Mouse (Mus musculus): ENCODE data around the gene Tmtc2. TPM values are rescaled to one million over a fixed set of nuclear protein-coding genes. Genes with fewer than 3 reads are reported as not detected.

Gene Tmtc2
- polyA plus RNA-seq, 1 experiment from 2014 or later = 1.3 TPM

GRCm38 (mm10) chr10:105495248-105495647 lies 79.0 kb downstream of the Tmtc2 start:
- no peaks in the 10 kb centered on the region for H3K36me3 ChIP-seq (replicated peaks; ENCODE audit: insufficient read depth, low read length)
- no peak for TF ChIP-seq EP300 (IDR thresholded peaks at IDR 0.05; ENCODE audit: low read depth)
- TF ChIP-seq CTCF (IDR thresholded peaks at IDR 0.05; ENCODE audit: low read depth) = no peak
- ATAC-seq (no peak), DNase-seq (no peak)
- H3K9ac ChIP-seq (replicated peaks) = no peak overlapping the region
- no peak overlapping the region for H3K4me3 ChIP-seq (ENCODE audit: low read depth, low read length)
- no peak overlapping the region for H3K27ac ChIP-seq (ENCODE audit: low read depth)
- WGBS (ENCODE audit: insufficient replicate concordance) = 85% methylated on average over 6 of the region's 6 CpGs
- no peaks in the 10 kb centered on the region; the same call in 1 of the 2 replicates for H3K4me1 ChIP-seq (ENCODE audit: insufficient read depth)
- no peaks in the 10 kb centered on the region for H3K27me3 ChIP-seq (ENCODE audit: insufficient read depth, low read length)
- H3K9me3 ChIP-seq (ENCODE audit: low read length) = no peaks in the 10 kb centered on the region
- H3K4me2 ChIP-seq (ENCODE audit: low read depth, low read length) = no peak overlapping the region

- TF ChIP-seq CTCF (IDR thresholded peaks at IDR 0.05; ENCODE audit: low read depth) = no peak
- TF ChIP-seq EP300 (IDR thresholded peaks at IDR 0.05; ENCODE audit: low read depth) = no peak
- DNase-seq = no peak
Measured at GRCm38 (mm10) chr10:105492485-105492884, 81.8 kb downstream of the Tmtc2 start.

GRCm38 (mm10) chr10:105490748-105491147 lies 83.5 kb downstream of the Tmtc2 start:
- WGBS (ENCODE audit: insufficient replicate concordance) = 49% methylated on average over 4 of the region's 4 CpGs
- Histone ChIP-seq H3K9ac (replicated peaks) (no peak overlapping the region), H3K4me2 (ENCODE audit: low read depth, low read length) (no peak overlapping the region), H3K27ac (ENCODE audit: low read depth) (no peak overlapping the region), H3K4me3 (ENCODE audit: low read depth, low read length) (no peak overlapping the region), H3K36me3 (replicated peaks; ENCODE audit: insufficient read depth, low read length) (no peaks in the 10 kb centered on the region), H3K4me1 (ENCODE audit: insufficient read depth) (no peaks in the 10 kb centered on the region; the same call in 1 of the 2 replicates), H3K9me3 (ENCODE audit: low read length) (no peaks in the 10 kb centered on the region), H3K27me3 (ENCODE audit: insufficient read depth, low read length) (no peaks in the 10 kb centered on the region)
- TF ChIP-seq CTCF (IDR thresholded peaks at IDR 0.05; ENCODE audit: low read depth) (no peak), EP300 (IDR thresholded peaks at IDR 0.05; ENCODE audit: low read depth) (no peak)
- DNase-seq = no peak
- no peak for ATAC-seq

More at GRCm38 (mm10) chr10:105492485-105492884, 81.8 kb downstream of the Tmtc2 start:
- no peak overlapping the region for H3K27ac ChIP-seq (ENCODE audit: low read depth)
- H3K4me3 ChIP-seq (ENCODE audit: low read depth, low read length) = no peak overlapping the region
- H3K27me3 ChIP-seq (ENCODE audit: insufficient read depth, low read length) = no peaks in the 10 kb centered on the region
- no peaks in the 10 kb centered on the region for H3K36me3 ChIP-seq (replicated peaks; ENCODE audit: insufficient read depth, low read length)
- H3K9me3 ChIP-seq (ENCODE audit: low read length) = no peaks in the 10 kb centered on the region
- peak; percentile 56; the same call in 1 of the 2 replicates for ATAC-seq
- H3K4me1 ChIP-seq (ENCODE audit: insufficient read depth) = no peaks in the 10 kb centered on the region; the same call in 1 of the 2 replicates
- WGBS (ENCODE audit: insufficient replicate concordance) = 56% methylated on average over 4 of the region's 4 CpGs
- H3K9ac ChIP-seq (replicated peaks) = no peak overlapping the region
- H3K4me2 ChIP-seq (ENCODE audit: low read depth, low read length) = no peak overlapping the region

- TF ChIP-seq CTCF (IDR thresholded peaks at IDR 0.05; ENCODE audit: low read depth) (no peak), EP300 (IDR thresholded peaks at IDR 0.05; ENCODE audit: low read depth) (no peak)
- Histone ChIP-seq H3K4me2 (ENCODE audit: low read depth, low read length) (no peak overlapping the region), H3K9ac (replicated peaks) (no peak overlapping the region), H3K9me3 (ENCODE audit: low read length) (no peaks in the 10 kb centered on the region), H3K4me3 (ENCODE audit: low read depth, low read length) (no peak overlapping the region), H3K4me1 (ENCODE audit: insufficient read depth) (no peaks in the 10 kb centered on the region; the same call in 1 of the 2 replicates), H3K27me3 (ENCODE audit: insufficient read depth, low read length) (no peaks in the 10 kb centered on the region), H3K27ac (ENCODE audit: low read depth) (no peak overlapping the region), H3K36me3 (replicated peaks; ENCODE audit: insufficient read depth, low read length) (no peaks in the 10 kb centered on the region)
- 79% methylated on average over 14 of the region's 14 CpGs for WGBS (ENCODE audit: insufficient replicate concordance)
- DNase-seq (no peak), ATAC-seq (no peak)
Measured at GRCm38 (mm10) chr10:105489970-105490735, 84.1 kb downstream of the Tmtc2 start.

GRCm38 (mm10) chr10:105486977-105487376 lies 87.3 kb downstream of the Tmtc2 start:
- Histone ChIP-seq H3K9ac (replicated peaks) (no peak overlapping the region), H3K27ac (ENCODE audit: low read depth) (no peak overlapping the region), H3K4me3 (ENCODE audit: low read depth, low read length) (no peak overlapping the region), H3K4me1 (ENCODE audit: insufficient read depth) (no peaks in the 10 kb centered on the region), H3K4me2 (ENCODE audit: low read depth, low read length) (no peak overlapping the region), H3K27me3 (ENCODE audit: insufficient read depth, low read length) (no peaks in the 10 kb centered on the region), H3K9me3 (ENCODE audit: low read length) (no peaks in the 10 kb centered on the region), H3K36me3 (replicated peaks; ENCODE audit: insufficient read depth, low read length) (no peaks in the 10 kb centered on the region)
- TF ChIP-seq EP300 (IDR thresholded peaks at IDR 0.05; ENCODE audit: low read depth) (no peak), CTCF (IDR thresholded peaks at IDR 0.05; ENCODE audit: low read depth) (no peak)
- ATAC-seq (no peak), DNase-seq (no peak)
- WGBS (ENCODE audit: insufficient replicate concordance) = 67% methylated on average over 4 of the region's 4 CpGs

- ATAC-seq = no peak
- no peak for DNase-seq
- TF ChIP-seq EP300 (IDR thresholded peaks at IDR 0.05; ENCODE audit: low read depth) = no peak
- no peak for TF ChIP-seq CTCF (IDR thresholded peaks at IDR 0.05; ENCODE audit: low read depth)
- 75% methylated on average over 2 of the region's 2 CpGs for WGBS (ENCODE audit: insufficient replicate concordance)
- Histone ChIP-seq H3K9ac (replicated peaks) (no peak overlapping the region), H3K9me3 (ENCODE audit: low read length) (no peaks in the 10 kb centered on the region), H3K36me3 (replicated peaks; ENCODE audit: insufficient read depth, low read length) (no peaks in the 10 kb centered on the region), H3K4me1 (ENCODE audit: insufficient read depth) (no peaks in the 10 kb centered on the region), H3K4me2 (ENCODE audit: low read depth, low read length) (no peak overlapping the region), H3K4me3 (ENCODE audit: low read depth, low read length) (no peak overlapping the region), H3K27ac (ENCODE audit: low read depth) (no peak overlapping the region), H3K27me3 (ENCODE audit: insufficient read depth, low read length) (no peaks in the 10 kb centered on the region)
Measured at GRCm38 (mm10) chr10:105484355-105485094, 89.7 kb downstream of the Tmtc2 start.
